Mouse (Mus musculus): ENCODE measurements around the gene Aqp9.

The Aqp9 gene

DNA sequence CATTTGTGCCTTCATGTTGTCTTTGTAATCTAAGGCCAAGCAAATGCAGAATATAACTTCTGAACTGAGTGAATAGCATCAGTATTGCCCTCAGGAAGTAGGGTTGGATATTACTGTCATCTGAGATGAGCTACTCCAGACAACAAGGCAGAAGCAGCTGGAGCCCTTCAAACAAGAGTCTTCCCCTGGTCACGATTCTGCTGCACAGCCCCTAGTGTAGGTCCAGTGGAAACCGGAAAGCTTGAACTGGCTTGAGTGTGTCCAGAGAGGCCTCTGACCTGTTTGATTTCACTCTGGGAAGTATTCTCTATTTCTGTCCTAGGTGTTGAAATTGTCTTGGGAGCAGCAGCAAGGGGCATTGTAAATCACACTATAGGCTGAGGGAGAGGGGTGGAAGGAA lies 29.5 kb downstream of the Aqp9 start:
- DNase-seq (ENCODE audit: low read depth, low spot score): no peak

DNA sequence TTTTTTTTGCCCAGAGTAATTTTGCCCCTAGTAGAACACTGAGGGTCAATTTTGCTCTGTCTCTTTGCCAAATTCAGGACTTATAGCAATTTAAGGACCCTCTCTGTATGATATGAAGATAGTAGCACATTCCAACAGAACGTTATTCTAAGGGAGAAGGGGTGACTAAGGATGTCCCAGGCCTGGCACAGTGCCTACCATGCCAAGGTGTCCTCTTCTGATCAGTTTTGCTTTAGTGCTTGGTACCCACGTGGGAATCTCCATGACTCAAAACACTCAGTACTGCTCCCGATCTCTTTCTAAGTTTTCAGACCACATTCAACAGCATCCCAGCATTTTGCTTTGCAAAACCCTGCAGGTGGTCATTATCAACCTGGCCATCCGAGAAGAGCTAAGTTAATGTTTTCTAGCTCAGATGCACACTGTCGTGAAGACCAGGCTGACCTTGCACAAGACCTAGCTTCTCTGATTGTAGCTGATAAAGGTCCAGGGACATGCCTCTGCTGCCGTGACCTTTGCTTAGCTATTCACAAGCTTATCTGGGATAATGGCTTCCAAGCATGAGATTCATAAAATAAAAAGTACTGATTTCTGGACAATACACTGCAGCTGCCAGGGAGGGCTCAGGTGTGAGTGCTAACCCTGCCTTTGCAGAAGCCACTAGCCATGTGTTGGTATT lies 31.1 kb downstream of the Aqp9 start:
- no peak for DNase-seq (ENCODE audit: low read depth, low spot score)

DNA sequence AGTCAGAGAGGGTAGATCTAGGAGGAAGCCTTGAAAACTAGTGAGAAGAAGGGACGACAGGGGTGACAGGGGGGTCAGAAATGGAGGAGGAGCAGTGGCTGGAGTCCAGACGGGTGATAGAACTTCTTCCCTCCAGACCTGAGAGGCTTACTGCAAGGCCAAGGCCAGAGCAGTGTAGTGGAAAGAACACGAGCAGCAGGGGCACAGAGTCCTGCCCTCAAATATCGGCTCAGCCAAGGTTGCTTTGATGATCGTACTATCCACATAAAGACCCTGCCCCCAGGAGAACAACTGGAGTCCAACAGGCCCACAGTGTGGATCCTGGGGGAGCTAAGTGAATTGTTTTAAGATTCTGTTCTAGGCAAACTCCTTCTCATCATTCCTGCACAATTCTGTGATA lies 33.4 kb downstream of the Aqp9 start:
- DNase-seq (ENCODE audit: low read depth, low spot score): no peak

DNA sequence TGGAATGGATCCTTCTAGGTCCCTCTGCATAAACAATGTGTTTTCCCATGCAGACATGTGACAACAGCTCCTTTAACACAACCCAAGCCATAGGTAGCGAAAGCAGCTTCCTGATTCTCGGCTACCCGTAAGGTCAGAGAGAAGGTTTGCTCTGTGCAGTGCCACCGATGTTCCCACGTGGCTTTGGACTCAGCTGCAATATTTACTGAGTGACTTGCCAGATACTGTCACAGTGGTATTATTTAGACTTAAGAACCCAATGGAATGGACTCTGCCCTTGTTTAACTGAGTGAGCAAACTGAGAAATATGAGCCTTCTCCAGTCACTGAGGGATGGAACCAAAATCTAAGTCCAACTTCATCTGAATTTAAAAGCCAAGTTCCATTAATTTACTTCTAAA lies 35.3 kb downstream of the Aqp9 start:
- DNase-seq (ENCODE audit: low read depth, low spot score): no peak

DNA sequence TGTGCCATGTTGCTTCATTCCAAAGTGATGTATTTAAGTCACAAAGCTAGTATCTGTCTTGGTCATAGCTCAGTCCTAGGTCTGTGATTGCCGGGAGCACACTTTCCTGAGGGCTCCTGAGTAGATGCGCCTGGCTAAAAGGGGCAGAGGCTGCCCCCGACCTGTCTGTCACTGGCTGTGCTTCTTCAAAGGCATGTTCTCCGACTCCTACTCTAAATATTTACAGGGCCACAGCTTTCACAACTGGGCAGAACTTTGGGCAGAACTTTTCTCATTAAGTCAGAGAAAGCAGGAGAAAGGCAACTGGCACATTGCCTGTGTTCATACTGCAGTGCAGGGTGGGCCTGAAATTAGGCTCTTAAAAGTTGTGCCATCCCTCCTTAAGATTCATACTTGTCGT lies 36.7 kb downstream of the Aqp9 start:
- DNase-seq (ENCODE audit: low read depth, low spot score): no peak

DNA sequence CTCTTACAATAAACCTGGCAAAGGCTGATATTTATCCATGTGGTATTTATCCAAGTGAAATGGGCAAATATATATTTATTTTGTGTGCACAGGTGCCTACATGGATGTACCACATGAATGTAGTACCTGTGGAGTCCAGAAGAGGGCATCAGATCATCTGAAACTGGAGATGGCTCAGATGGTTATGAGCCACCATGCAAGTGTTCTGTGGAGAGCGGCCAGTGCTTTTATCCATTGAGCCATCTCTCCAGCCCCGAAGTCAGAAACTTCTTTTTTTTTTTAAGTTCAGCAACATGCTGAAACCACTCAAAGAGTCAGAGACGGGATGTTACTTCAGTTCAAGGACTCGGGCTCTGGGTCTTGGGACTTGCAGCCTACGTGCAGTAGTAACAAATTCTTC lies 39.6 kb downstream of the Aqp9 start:
- DNase-seq (ENCODE audit: low read depth, low spot score): peak; percentile 77

DNA sequence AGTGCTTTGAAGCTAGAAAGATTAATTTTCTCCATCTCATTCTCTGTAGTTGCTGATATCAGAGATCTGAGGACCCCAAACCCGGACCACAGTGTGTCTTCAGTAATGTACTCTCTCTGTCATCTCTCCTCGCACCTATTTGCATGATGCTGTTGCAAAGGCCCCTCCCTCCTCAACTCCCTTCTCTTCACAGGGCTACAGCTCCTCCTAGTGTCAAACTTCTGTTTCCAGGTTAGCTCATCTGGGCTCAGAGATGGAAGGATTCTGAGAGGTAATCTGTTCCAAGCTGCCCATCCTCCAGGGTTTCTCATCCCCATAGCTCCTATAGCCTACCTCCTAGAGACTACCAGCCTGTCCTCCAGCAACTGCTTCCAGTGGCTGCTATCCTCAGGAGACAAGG lies 42.3 kb downstream of the Aqp9 start:
- DNase-seq (ENCODE audit: low read depth, low spot score): peak; percentile 61

DNA sequence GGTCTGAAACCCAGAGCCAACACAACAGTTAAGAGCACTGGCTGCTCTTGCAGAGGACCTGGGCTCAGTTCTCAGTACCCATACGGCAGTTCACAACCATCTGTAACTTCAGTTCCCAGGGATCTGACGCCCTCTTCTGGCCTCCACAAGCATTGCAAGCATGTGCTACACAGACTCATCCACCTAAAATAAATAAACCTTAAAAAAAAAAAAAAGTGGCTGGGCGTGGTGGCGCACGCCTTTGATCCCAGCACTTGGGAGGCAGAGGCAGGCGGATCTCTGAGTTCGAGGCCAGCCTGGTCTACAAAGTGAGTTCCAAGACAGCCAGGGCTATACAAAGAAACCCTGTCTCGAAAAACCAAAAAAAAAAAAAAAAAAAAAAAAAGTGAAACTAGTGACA lies 45.4 kb downstream of the Aqp9 start:
- peak; percentile 34 for DNase-seq (ENCODE audit: low read depth, low spot score)

DNA sequence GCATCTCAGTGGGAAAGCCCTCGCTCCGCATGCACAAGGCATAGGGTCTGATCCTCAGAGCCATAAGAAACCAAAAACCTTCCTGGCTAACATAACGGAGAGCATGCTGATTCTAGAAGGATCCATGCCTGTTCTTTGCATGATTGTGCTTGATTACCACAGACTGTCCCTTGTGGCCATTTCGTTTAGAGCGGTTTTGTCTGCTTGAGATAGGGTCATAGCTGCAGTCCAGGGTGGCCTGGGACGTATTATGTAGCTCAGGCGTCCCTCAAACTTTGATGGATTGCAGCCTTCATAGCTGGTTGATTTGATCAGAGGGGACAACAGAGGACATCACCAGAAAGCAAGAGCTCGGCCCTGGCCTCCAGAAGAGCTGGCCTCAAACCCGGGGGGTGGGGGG lies 47.6 kb downstream of the Aqp9 start:
- no peak for DNase-seq (ENCODE audit: low read depth, low spot score)

DNA sequence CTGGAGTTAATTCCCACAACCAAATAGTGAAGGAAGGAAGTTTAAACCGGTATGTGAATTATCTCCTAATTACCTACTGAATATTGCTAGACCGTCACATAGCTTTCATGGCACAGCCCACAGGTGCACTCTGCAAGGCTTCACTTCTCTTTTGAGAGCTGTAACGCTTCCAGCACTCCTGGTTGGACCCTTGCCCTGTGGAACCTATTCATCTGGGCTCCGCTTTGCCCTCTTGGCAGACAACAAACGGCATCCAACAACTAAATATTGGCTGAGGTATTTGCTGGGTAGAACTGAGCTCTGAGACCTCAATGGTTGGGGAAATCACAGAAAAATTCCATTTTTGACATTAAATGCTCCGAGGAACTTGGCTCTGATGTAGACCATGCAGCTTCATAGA lies 55.3 kb downstream of the Aqp9 start:
- DNase-seq (ENCODE audit: low read depth, low spot score): no peak

DNA sequence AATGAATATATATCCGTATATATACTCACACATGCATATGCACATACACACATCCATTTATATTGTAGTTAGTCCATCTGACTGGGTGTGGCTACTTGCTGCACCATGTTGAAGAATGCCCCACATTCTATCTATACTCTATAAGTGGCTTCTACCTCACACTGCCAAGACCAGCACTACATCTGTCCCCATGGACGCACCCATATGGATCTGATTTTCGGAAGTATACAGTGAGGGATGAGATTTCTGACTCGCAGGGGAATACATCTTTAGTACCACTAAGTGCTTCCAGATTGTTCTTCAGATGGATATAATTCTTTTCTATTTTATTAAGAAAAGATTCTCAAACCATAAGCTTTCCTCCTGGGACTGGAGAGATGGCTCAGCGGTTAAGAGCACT lies 65.0 kb downstream of the Aqp9 start:
- DNase-seq (ENCODE audit: low read depth, low spot score): no peak

DNA sequence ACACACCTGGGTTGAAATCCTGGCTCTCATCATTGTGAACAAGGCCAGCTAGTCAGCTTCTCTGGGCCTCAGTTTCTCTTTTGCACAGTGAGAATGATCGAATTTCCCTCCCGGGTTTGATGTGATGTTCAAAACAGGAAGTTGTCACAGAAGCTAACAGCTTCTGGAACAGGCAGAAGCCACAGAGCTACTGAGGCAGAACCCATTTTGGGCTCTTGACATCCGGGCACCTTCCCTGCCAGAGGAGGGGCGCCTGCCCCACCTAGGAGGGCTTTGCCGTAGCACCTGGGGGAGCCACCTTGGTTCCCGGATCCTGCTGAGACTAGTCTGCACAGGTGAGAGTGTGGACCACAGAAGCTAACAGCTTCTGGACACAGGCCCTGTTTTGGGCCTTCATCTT lies 74.4 kb downstream of the Aqp9 start:
- no peak for DNase-seq (ENCODE audit: low read depth, low spot score)

DNA sequence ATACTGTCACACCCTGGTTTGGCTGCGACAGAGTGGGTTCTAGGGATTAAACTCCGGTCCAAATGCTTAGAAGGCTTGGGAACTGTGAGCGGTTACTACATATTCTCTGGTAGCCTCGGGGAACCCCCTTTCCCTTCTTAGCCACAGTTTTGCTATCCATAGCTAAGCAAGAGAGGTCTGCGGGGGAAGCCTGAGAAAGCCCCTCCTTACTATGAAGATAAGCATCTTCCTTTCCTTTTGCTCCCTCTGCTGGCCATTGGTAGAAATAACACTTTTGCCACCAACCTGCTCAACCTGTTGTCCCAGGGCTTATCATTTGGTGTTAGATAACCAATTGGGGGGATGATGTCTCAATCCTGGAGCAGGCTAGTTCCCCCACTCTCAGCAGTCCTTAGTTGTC lies 76.4 kb downstream of the Aqp9 start:
- DNase-seq (ENCODE audit: low read depth, low spot score): peak; percentile 69

DNA sequence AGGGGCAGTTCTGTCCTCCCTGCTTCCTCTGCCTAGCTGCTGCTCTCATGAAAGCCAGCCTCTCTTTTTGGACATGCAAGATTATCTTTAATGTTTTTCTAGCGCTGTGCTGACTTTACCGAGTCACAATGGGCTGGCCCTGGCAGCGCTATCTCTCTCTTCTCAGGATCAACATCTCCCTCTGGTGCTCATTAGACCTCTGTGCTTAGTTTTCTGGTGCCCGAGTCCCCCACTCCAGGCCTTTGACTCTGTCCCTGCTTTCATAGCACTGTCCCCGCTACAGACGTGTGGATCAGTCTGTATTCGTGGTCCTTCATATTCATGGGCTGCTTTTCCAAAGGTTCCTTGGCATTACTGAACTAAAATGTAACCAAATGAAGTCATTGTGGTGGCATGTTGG lies 89.3 kb downstream of the Aqp9 start:
- DNase-seq (ENCODE audit: low read depth, low spot score): no peak

DNA sequence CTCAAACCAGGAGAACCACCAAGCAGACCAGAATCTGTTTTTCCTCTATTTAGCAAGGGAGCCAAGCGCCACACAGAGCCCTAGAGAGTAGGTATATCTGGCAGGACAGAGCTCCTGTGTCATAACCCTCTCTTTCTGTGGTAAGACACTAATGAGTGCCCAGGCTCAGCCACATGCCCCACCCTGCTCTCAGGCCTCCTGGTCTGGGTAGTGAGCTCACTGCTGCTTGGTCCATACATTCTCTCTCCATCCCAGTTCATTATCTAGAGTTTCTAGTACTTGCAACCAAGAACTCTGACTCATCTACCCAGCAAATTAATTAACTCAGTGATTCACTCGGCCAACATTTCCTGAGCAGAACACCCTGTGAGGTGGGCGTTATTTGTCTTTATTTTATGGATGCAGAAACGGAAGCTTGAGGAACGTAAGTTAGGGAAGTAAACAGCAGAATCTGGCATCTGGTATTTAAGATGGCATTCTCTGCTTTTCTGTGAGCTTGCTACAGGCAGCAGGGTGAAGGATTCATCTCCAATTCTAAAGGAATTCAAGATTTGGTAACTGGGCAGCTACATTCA lies 91.1 kb downstream of the Aqp9 start:
- DNase-seq (ENCODE audit: low read depth, low spot score): no peak

DNA sequence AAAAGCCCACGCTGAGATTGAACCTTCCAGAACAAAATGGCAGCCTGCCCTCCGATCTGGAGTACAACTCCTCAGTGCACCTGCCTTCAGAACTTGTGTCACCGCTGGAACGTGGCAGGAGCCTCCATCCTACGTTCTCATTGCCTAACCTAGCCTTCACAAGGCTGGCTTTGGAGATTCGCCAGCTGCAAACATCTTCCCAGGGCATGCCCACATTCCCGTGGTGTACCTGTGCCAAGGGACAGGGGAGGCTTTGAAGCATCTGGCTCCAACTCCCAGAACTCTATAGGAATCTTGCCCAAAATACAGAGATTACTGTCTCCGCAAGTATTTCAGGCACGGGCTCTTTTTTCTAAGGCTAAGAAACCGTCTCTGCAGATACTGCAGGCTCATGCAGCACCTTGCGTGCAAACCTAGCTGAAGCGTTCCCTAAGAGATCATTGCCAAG lies 92.3 kb downstream of the Aqp9 start:
- DNase-seq (ENCODE audit: low read depth, low spot score): no peak

DNA sequence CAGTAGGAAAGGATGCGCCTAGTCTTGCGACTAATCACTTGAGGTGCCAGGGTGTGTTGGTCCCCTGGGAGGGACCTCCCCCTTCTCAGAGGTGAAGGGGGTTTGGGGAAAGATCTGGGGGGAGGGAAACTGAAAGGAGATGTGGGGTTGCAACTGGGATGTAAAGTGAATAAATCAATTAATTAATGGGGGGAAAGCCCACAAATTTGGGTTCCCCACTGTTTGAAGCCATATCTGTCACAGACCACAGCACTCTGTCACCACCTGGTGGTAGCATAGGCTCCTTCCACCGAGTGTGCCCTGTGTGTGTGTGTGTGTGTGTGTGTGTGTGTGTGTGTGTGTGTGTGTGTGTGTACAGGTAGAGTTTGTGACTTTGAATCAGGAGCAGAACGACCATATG lies 94.7 kb downstream of the Aqp9 start:
- no peak for DNase-seq (ENCODE audit: low read depth, low spot score)

DNA sequence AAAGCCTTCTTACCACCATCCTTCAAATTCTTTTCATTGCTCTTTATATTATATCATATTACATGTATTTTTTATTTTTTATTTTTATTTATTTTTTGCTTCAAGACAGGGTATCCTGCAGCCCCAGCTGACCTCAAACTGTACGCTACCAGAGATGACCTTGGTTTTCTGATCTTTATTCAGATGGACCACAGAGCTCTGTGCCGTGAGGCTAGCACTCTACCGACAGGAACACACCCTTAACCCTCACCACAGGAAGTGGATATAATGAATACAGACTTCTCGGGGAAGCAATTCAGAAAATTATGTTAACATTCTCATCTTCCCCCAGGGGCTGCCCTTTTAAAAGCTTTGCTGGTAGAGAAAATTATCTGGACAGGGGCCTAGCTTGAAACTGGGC lies 95.4 kb downstream of the Aqp9 start:
- DNase-seq (ENCODE audit: low read depth, low spot score): no peak

DNA sequence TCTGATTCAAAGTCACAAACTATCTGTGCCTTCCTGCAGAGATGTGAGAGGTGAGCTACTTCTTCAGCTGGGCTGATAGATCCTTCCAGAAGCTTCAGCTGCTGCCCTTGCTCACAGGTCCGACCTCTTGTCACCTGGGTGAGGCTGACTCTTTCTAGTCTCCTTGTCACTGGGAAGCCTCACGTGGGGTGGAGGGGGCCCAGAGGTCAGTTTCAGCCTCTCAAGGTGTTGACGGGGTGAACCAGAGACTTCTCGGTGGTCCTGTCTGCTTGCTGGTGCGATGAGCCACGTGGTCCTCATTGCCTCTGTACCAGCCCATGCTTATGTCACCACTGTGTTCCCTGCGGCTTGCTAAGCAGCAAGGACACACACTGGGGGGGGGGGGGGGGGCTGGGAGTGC lies 96.0 kb downstream of the Aqp9 start:
- DNase-seq (ENCODE audit: low read depth, low spot score): no peak

DNA sequence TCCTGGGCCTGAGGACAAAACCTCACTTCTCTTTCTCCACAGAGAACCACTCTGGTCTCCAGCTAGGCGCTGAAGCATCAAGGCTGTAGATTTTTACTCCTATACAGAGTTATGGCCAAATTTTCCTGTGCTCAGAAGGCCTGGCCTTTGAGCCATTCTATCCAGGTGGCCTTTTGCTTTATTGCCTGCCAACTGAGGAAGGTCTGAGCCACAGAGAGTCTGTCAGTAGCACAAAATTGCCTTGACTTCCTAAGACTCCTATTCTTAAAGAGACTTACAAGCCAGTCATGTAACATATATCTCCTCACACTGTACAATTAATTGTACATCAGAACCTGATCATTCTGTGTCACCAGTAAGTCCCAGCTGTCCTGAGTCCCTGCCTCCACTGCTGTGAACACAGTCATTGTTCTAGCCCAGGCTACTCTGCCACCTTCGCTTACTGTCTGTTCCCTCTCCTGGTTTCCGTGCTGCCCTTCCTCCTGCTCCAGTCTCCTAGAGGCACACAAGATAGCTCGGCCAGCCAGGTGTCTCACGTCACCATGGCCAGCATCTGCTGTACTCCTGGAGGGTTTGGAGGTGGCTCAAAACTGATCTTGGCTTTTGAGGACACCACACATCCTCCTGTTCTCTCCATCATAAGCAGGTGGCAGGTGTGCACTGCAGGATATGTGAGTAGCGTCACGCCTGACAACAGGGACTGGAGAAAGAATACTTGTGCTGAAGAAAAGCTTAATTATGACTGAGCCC lies 96.7 kb downstream of the Aqp9 start:
- DNase-seq (ENCODE audit: low read depth, low spot score): no peak

DNA sequence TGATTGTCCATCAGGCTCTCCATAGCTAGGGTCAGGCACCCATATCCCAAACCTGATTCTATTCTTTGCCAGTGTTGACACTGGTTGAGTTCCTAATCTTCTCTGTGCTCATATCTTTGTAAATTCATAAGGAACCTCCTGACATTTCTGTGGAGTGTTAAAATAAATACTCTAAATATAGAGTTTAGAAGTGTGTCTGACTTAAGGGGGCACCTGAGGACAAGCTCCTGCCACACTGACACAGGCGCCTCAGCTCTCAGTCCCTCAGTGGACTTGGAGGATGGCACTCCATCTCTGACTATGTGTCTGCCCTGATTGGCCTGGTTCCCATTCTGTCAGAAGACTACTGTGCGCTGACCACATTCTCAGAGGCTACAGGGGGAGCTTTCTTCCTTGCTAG lies 97.9 kb downstream of the Aqp9 start:
- no peak for DNase-seq (ENCODE audit: low read depth, low spot score)

DNA sequence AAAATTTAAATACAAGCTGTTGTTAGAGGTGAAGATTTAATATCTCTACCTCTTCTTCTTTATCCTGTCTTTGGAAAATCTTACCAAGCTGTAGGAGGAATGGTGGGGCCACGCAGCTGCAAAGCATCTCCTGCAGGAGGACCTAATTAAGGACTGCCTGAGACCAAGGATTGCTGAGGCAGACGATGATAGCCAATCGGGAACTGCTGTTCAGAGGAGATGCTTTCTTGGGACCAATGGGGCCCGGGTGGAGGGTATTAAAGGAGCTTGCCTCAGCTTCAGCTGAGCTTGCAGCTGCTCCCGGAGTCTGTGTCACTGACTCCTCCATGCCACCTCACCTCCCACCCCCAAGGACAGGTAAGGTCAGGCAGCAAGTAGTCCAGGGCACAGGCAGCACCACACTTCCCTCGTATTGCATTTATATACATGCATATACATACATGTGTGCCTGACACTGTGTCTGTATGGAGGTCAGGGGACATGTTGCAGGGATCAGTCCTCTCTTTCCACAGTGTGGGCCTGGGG lies 99.6 kb downstream of the Aqp9 start:
- DNase-seq (ENCODE audit: low read depth, low spot score): no peak

DNA sequence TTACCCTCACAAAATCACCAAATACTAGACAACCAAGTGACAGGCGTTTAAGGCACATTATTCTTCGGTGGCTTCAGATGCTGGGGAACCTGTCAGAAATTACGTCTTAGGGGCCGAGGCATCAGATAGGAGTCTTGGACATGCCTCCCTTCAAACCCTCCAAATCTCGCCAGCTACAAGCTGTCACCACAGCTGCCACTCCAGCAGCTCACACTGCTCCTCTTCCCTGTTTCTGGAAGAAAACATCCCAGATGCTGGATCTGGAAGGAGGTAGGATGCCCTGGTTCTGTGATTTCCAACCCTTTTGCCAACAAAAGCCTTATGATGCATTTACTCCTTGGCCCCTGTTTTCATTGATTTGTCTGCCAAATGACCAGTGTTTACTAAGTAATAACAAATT lies 101.3 kb downstream of the Aqp9 start:
- no peak for DNase-seq (ENCODE audit: low read depth, low spot score)

Measured in R1 (cell line).